Mouse (Mus musculus) heart, postnatal 0 days (tissue): ENCODE results near the gene Mid1.

Experiments
- CTCF ChIP-seq: IDR thresholded peaks from 2 replicates; pipeline ENCODE4 v1.5.1; 2016; ENCODE audit warnings: antibody characterized with exemption, control low read depth, low read depth
- EP300 ChIP-seq: IDR thresholded peaks from 2 replicates; pipeline ENCODE4 v1.6.1; 2016; ENCODE audit warnings: antibody characterized with exemption, low read depth

DNA sequence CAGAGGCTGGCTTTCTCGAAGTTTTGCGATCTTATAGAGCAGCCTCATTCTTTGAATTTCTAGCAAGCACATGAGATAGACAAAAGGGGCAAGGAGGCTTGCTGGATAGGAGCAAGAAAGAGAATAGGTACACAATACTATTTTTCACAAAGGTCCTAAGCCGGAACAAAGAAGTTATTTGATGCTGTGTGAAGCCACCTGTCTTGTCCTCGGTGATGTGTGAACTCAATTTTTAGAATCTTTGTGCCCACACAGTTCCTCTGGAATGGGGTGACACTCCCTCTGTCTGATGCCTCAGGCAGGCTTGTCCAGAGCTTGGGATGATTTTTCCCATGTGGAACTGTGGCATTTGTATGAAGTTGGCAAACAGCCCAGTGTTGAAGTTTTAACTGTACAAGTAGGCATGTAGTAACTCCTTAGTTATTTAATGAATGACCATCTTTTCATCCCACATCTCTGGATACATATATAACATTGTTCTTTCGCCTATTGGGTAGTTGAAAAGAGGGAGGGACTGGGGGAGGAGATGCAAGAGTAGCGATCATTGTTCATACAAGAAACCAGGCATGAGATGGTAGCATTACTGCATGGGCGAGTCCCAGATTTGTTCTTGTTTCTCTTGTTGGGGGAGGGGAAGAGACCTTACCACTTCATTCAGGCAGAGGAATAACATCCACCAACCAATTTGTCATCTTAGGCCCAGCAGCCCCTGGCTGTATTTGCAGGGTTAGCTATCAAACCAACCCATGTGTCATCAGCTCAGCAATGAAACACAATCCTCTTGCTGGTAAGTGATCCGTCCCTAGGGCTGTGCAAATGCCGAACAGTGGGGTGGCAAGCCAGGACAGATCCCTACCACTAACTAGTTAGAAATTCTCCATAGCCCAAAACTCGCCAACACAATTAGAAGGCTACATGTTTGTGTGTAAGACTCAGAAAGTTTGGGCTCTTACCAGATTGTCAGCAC is 196.5 kb downstream of the Mid1 start:
- TF ChIP-seq EP300 = no peak
- TF ChIP-seq CTCF = no peak
